Mouse (Mus musculus): ENCODE measurements at regions not wholly inside any gene's neighbourhood (a gene's known extent, or its start where the extent isn't known, plus 50 kb on each side); places are given as distances from the start of the nearest gene placed in this dataset.

GRCm38 (mm10) chr3:78901838-78902484, 384.4 kb downstream of the Rapgef2 start:
- DNase-seq (ENCODE audit: extremely low spot score, low spot score): no peak

DNA sequence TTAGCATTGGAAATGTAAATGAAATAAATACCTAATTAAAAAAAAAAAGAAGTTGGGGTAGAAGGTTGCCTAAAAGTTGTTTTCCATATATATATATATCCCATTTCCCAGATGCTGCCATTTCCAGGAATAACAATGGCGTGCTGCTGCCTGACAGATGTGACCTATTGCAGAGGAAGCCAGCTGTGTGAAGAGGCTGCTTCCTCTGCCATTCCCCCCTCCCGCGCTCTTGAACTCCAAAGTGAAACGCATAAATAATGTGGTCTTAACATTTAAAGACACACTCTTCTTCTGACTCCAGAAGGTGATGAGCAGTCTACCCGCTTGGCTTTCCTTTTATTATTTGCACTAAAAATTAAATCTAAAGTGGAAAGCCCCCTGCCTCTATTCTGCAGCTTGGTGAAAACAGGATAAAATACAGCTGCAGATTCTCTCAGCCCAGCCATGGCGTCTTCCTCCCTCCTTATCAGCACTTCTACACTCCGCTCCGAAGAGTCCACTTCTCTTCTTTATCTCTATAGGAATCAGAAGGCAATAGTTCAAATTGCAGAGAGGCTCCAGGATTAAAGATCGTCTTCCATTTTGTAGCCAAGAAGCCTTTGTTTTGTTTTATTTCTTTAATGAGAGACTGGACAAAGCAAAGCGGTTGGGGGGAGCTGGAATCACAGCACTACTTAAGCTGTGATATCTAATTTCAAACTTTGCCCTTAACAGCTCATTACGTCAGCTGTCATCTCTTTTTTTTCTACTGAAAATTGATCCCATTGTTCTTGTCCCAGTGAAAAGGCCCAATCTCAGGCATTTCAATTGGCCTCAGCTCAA, 385.1 kb downstream of the Rapgef2 start:
- DNase-seq (ENCODE audit: extremely low spot score, low spot score): no peak

DNA sequence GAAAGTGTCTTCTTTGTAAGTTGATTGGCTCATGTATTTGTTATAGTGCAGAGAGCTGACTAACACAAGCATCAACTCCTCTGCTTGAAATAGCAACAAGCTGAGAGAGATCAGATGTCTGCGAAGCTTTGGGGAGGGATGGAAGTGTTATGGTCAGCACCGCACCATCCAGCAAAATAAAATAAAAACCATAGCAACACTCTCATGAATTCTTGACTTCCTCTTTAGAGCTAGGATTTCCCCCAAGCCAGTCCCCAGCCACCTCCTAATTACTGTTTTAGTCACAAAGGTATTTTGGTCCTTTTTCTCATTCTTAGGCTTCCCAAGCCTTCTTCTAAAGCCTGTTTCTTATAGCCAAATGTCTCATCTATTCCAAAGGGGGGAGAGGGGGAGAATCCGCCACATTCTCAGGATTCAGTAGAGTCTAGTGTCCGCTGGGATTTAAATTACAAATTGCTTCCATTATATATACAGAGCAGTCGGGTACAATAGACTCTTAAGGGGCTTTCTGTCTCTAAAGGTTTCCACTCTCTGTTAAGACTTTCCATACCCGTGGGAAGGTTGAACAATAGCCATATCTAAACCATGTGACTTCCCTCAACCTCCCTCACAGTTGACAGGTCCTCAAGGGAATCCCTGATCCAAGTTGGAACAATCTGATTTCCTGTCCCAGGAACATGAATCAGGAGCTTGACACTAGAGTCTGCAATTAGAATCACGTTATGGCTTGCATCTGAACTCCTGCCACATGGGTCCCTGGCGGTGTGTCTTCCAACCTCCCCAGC, 386.7 kb downstream of the Rapgef2 start:
- DNase-seq (ENCODE audit: extremely low spot score, low spot score): no peak

GRCm38 (mm10) chr3:78889326-78889725, 397.0 kb downstream of the Rapgef2 start:
- no peak for DNase-seq (ENCODE audit: extremely low spot score, low spot score)

- DNase-seq (ENCODE audit: extremely low spot score, low spot score): no peak
These were observed 401.6 kb downstream of the Rapgef2 start for GRCm38 (mm10) chr3:78884715-78885114.

- no peak for DNase-seq (ENCODE audit: extremely low spot score, low spot score)
These were observed 402.3 kb downstream of the Rapgef2 start for GRCm38 (mm10) chr3:78884029-78884428.

DNA sequence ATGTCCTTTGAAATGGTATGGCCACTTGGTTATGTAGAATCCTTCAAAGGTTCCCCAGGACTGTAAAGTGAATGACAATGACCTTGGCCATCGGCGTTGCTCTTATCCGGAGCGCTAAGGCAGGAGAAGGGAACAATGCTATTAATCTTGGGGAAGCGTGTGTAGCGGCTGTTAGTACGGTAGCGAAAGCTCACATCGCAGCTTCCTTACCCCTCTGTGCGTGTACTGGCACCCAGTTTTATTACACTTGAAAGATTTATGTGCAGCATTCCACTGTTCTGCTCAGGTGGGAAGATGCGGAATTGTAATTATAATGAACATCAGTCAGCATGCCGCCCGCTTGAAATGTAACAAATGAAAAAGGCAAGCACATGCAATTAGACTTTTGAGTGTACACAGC, 406.2 kb downstream of the Rapgef2 start:
- no peak for DNase-seq (ENCODE audit: extremely low spot score, low spot score)

- no peak for DNase-seq (ENCODE audit: extremely low spot score, low spot score)
These were observed 409.0 kb downstream of the Rapgef2 start for GRCm38 (mm10) chr3:78877323-78877722.

GRCm38 (mm10) chr3:78866896-78867295, 419.4 kb downstream of the Rapgef2 start:
- DNase-seq (ENCODE audit: extremely low spot score, low spot score): no peak

GRCm38 (mm10) chr3:78866083-78866726, 420.1 kb downstream of the Rapgef2 start:
- no peak for DNase-seq (ENCODE audit: extremely low spot score, low spot score)

DNA sequence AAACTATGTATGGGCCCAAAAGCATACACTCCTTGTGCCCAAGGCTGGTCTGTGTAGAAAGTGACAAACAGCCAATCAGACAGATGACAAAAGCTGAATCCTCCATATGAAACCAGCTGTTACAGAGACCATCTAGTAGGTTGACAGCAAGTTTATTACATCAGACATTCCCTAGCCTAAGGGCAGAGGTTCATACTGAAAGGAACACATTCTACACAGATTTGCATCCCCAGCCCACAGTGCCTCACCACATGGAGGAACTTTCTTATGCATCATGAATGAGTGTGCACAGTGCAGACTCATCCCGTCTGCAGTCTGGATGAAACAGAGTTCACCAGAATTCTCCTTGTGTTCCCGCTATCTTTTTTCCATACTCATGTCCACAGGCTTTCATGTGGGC, 423.3 kb downstream of the Rapgef2 start:
- no peak for DNase-seq (ENCODE audit: extremely low spot score, low spot score)

DNA sequence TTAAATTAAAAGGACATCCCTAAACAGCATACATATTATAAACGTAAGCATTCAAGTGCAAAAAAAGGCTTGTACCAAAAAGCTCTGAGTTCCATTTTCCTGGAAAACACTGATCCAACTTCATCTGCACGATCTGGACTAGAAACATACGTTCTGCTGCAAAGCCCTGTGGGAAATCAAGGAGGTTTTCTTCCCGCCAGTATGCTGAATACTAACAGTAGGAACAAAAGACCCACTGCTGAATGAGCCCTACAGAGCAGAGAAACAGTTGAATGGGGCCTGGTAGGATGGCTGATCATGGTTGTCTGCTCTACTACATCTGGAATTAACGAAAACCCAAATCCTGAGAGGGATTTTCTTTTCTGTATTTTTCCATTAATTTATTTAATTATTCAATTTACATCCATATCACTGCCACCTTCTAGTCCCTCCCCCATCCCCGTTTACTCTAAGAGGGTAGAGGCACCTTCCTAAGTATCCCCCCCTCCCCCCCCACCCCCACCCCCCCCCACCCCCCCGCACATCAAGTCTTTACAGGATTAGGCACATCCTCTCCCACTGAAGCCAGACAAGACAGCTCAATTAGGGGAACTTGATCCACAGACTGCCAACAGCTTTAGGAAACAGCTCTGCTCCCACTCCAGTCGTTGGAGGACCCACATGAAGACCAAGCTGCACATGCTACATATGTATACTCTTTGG, 439.5 kb downstream of the Rapgef2 start:
- DNase-seq (ENCODE audit: extremely low spot score, low spot score): no peak

DNA sequence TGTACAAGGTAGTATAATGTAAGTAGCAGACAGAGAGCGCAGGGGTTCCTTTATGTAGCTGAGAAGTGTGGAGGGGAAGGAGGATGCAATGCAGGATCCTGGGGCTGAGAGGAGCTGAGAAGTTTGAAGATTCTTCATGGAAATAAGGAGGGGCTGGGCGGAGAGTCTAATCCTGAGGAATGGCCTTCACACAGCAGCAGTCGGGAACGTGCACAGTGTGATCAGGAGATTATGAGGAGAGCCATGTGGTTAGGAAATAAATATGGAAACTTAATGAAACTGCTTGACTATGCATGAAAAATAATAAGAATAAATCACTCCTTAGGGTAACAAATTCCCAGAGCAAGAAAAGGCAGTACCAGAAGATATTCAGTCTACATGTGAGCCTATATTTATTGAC, 445.1 kb downstream of the Rapgef2 start:
- no peak for DNase-seq (ENCODE audit: extremely low spot score, low spot score)

DNA sequence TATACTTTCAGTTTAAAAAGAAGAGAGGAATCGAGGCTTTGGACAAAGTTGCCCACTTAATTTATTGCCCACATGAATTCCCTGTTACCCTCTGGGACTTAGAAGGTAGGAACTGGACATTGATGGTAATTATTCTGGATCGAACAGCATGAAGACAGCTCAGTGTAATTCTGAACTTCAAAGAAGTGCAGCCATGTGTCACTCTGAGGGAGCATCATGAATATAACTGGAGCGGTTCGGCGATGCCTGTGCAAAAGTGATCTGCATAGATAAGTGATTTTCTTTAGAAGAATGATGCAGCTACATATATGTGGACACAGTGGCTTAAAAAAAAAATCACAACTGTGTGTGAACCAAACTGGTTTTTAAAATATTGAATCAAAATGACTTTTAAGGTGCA, 449.5 kb downstream of the Rapgef2 start:
- no peak for DNase-seq (ENCODE audit: extremely low spot score, low spot score)

DNA sequence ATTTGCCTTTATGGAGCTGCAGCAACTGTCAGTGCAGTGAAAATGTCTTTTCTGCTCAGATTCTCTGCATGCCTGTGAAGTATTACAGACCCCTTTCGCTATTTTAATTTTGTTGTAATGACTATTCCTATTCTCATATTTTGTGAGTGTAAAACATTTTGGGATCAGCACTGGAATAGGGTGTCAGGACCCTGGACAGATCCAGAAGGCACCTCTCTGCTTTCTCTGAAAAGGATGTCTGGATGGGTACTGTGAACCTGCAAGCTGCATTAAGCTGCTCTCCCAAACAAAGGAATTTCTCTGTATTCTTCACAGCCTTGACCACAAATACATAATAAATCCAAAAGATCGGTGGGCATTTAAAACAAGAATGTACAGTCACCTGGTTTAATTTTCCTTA, 460.8 kb downstream of the Rapgef2 start:
- DNase-seq (ENCODE audit: extremely low spot score, low spot score): no peak

DNA sequence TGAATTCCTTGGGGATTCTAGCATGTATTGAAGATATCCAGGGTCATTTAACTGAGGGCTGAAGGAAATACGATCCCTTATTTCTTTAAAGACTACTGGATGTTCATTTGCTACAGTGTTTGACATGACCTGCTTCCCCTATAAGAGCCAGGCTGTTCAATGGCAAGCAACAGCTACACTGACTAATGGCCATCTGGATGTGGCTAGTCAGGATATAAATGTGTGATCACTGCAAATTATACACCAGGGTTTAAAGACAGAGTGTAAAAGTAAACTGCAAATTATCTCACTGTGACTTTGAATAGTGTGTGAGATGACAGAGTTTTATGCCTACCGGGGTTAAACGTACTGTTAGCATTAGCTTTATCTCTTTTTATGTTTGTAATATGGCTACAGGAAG, 473.9 kb downstream of the Rapgef2 start:
- DNase-seq (ENCODE audit: extremely low spot score, low spot score): no peak

DNA sequence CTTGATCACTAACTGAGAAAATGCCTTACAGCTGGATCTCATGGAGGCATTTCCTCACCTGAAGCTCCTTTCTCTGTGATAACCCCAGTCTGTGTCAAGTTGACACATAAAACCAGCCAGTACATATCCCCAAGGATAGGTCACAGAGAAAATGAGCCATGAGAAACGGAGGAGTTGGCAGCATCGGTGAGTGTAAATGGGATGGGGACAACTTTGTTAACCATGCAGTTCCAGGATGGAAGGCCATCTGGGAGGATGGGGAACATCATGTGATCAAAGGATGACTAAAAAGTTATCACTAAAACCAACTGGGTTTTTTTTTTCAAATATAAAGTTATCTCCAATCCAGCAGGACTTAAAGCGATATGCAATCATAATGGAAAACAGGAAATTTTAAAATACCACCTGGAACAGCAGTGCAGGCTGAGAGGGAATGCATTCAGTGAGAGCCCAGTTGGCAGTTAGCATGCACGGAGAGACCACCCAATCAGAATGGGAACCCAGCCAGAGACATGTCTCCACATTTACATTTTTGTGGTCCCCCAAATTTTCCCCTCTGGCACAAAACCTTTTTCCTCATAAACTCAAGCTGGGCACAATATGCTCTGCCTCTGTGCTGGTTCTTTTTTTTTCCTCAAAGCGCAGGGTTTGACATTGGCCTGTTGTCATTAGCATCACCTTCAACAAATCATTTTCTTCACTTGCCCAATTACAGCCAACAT, 475.7 kb downstream of the Rapgef2 start:
- no peak for DNase-seq (ENCODE audit: extremely low spot score, low spot score)

GRCm38 (mm10) chr3:78803176-78803575, 483.1 kb downstream of the Rapgef2 start:
- DNase-seq (ENCODE audit: extremely low spot score, low spot score): no peak

GRCm38 (mm10) chr3:78795951-78796455, 490.3 kb downstream of the Rapgef2 start:
- no peak for DNase-seq (ENCODE audit: extremely low spot score, low spot score)

DNA sequence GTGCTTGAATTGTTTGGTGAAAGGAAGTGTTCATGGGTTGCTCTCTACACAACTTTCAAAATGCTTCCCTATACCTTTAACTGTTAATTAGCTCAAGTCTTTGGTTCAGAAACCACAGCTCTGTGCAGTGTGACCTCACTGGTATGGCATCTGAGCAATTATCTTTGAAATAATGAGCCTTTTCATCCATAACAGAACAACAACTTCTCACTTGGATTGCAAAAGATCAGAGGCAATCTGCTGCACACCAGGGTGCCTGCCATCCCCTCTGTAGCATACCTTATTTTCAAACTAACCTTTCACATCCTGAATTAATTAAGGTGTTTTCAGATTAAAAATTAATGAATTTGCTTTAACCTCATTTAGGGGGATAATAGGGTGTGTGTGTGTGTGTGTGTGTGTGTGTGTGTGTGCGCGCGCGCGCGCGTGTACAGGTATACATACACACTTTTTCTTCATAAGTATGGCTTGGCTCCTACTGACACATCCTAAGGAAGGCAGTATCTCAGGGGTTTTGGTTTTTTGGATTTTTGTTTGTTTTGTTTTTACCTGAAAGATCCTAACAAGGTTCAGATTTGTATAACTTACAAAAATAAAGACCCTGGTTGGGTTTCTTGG, 493.8 kb downstream of the Rapgef2 start:
- DNase-seq (ENCODE audit: extremely low spot score, low spot score): no peak

Measured in neural tube, embryonic 10.5 days (tissue).